Mouse (Mus musculus) adrenal gland, postnatal 10 days (tissue): ENCODE measurements around the gene Gm21954. TPM values are rescaled to one million over a fixed set of nuclear protein-coding genes. Genes with fewer than 3 reads are reported as not detected.

ENCODE experiments used
- DNase-seq: peaks from one replicate; pipeline ENCODE4 v3.0.0; 2021; ENCODE audit warnings: mixed read lengths
- total RNA-seq, 2 experiments: library from RNA; stranded (reverse); gene quantifications; 2 replicates each; pipeline ENCODE4 v1.2.3; 2021

The Gm21954 gene
- total RNA-seq, 2 experiments from 2014 or later, result not detected

GRCm38 (mm10) chr3:55462904-55463668 is 8.9 kb downstream of the Gm21954 start:
- DNase-seq, result no peak

- peak; percentile 37 for DNase-seq
Measured at GRCm38 (mm10) chr3:55461685-55462655, 10.0 kb downstream of the Gm21954 start.

- DNase-seq, result no peak
Measured at GRCm38 (mm10) chr3:55461092-55461491, 10.9 kb downstream of the Gm21954 start.

GRCm38 (mm10) chr3:55452464-55452863 is 19.5 kb downstream of the Gm21954 start:
- DNase-seq, result no peak

- no peak for DNase-seq
Measured at GRCm38 (mm10) chr3:55451877-55452276, 20.1 kb downstream of the Gm21954 start.

- DNase-seq, result no peak
Measured at GRCm38 (mm10) chr3:55451035-55451434, 21.0 kb downstream of the Gm21954 start.

- DNase-seq, result no peak
Measured at GRCm38 (mm10) chr3:55449148-55449547, 22.9 kb downstream of the Gm21954 start.

GRCm38 (mm10) chr3:55447486-55448460 is 24.2 kb downstream of the Gm21954 start:
- DNase-seq, result peak; percentile 57

- no peak for DNase-seq
Measured at GRCm38 (mm10) chr3:55446681-55447080, 25.3 kb downstream of the Gm21954 start.

- DNase-seq, result no peak
Measured at GRCm38 (mm10) chr3:55443725-55444124, 28.3 kb downstream of the Gm21954 start.

- no peak for DNase-seq
Measured at GRCm38 (mm10) chr3:55443271-55443670, 28.7 kb downstream of the Gm21954 start.

- no peak for DNase-seq
Measured at GRCm38 (mm10) chr3:55442012-55442645, 29.9 kb downstream of the Gm21954 start.

- DNase-seq, result no peak
Measured at GRCm38 (mm10) chr3:55440342-55440741, 31.7 kb downstream of the Gm21954 start.

GRCm38 (mm10) chr3:55438824-55439446 is 33.1 kb downstream of the Gm21954 start:
- no peak for DNase-seq

GRCm38 (mm10) chr3:55434276-55434675 is 37.7 kb downstream of the Gm21954 start:
- DNase-seq, result no peak

- no peak for DNase-seq
Measured at GRCm38 (mm10) chr3:55431223-55431622, 40.8 kb downstream of the Gm21954 start.

- DNase-seq, result no peak
Measured at GRCm38 (mm10) chr3:55430022-55430549, 41.9 kb downstream of the Gm21954 start.

GRCm38 (mm10) chr3:55423640-55424397 is 48.2 kb downstream of the Gm21954 start:
- no peak for DNase-seq

GRCm38 (mm10) chr3:55420436-55421083 is 51.5 kb downstream of the Gm21954 start:
- no peak for DNase-seq
